Mouse (Mus musculus): ENCODE results near the gene Tmem131l.

Tmem131l gene

GRCm38 (mm10) chr3:84015484-84016016 lies 24.4 kb downstream of the Tmem131l start:
- DNase-seq (ENCODE audit: low spot score in 2 of 2): no peak

- no peak for DNase-seq (ENCODE audit: low spot score in 2 of 2)
Measured at GRCm38 (mm10) chr3:84010995-84011663, 28.8 kb downstream of the Tmem131l start.

GRCm38 (mm10) chr3:84005989-84006388 lies 34.0 kb downstream of the Tmem131l start:
- no peak for DNase-seq (ENCODE audit: low spot score in 2 of 2)

GRCm38 (mm10) chr3:84004330-84005090 lies 35.5 kb downstream of the Tmem131l start:
- no peak for DNase-seq (ENCODE audit: low spot score in 2 of 2)

- DNase-seq (ENCODE audit: low spot score in 2 of 2): no peak
Measured at GRCm38 (mm10) chr3:84002433-84003090, 37.4 kb downstream of the Tmem131l start.

GRCm38 (mm10) chr3:83997563-83997962 lies 42.4 kb downstream of the Tmem131l start:
- DNase-seq (ENCODE audit: low spot score in 2 of 2): no peak

GRCm38 (mm10) chr3:83997036-83997435 lies 42.9 kb downstream of the Tmem131l start:
- DNase-seq (ENCODE audit: low spot score in 2 of 2): no peak

GRCm38 (mm10) chr3:83996086-83996485 lies 43.9 kb downstream of the Tmem131l start:
- no peak for DNase-seq (ENCODE audit: low spot score in 2 of 2)

- no peak for DNase-seq (ENCODE audit: low spot score in 2 of 2)
Measured at GRCm38 (mm10) chr3:83995254-83995830, 44.6 kb downstream of the Tmem131l start.

- no peak for DNase-seq (ENCODE audit: low spot score in 2 of 2)
Measured at GRCm38 (mm10) chr3:83994217-83994839, 45.6 kb downstream of the Tmem131l start.

GRCm38 (mm10) chr3:83993089-83993516 lies 46.9 kb downstream of the Tmem131l start:
- peak in 1 of 2 experiments; percentile 23 for DNase-seq (ENCODE audit: low spot score in 2 of 2)

GRCm38 (mm10) chr3:83991691-83992524 lies 48.1 kb downstream of the Tmem131l start:
- no peak for DNase-seq (ENCODE audit: low spot score in 2 of 2)

- DNase-seq (ENCODE audit: low spot score in 2 of 2): no peak
Measured at GRCm38 (mm10) chr3:83988214-83988613, 51.8 kb downstream of the Tmem131l start.

- no peak for DNase-seq (ENCODE audit: low spot score in 2 of 2)
Measured at GRCm38 (mm10) chr3:83987533-83988112, 52.4 kb downstream of the Tmem131l start.

GRCm38 (mm10) chr3:83986740-83987139 lies 53.2 kb downstream of the Tmem131l start:
- no peak for DNase-seq (ENCODE audit: low spot score in 2 of 2)

- no peak for DNase-seq (ENCODE audit: low spot score in 2 of 2)
Measured at GRCm38 (mm10) chr3:83985426-83985825, 54.5 kb downstream of the Tmem131l start.

- DNase-seq (ENCODE audit: low spot score in 2 of 2): no peak
Measured at GRCm38 (mm10) chr3:83984379-83984778, 55.6 kb downstream of the Tmem131l start.

- no peak for DNase-seq (ENCODE audit: low spot score in 2 of 2)
Measured at GRCm38 (mm10) chr3:83982821-83983220, 57.2 kb downstream of the Tmem131l start.

GRCm38 (mm10) chr3:83980231-83980872 lies 59.6 kb downstream of the Tmem131l start:
- DNase-seq (ENCODE audit: low spot score in 2 of 2): no peak
